Mouse (Mus musculus): Measurements from ENCODE around the gene Magi1. TPM values are rescaled to one million over a fixed set of nuclear protein-coding genes. Genes with fewer than 3 reads are reported as not detected.

Gene Magi1
- polyA plus RNA-seq, 1 experiment from 2014 or later = 6.8 TPM

GRCm38 (mm10) chr6:94150876-94151275 lies 132.8 kb downstream of the Magi1 start:
- H3K27ac ChIP-seq (replicated peaks; ENCODE audit: low read depth, low read length) = no peak overlapping the region
- WGBS = 56% methylated on average over 4 of the region's 4 CpGs
- H3K36me3 ChIP-seq (ENCODE audit: control insufficient read depth, insufficient read depth, low read length) = no peaks in the 10 kb centered on the region
- no peak overlapping the region for H3K4me3 ChIP-seq (ENCODE audit: low read depth, low read length)
- DNase-seq (ENCODE audit: low spot score) = no peak
- H3K4me1 ChIP-seq (ENCODE audit: control insufficient read depth, insufficient read depth, low read length) = peaks cover 19% of the 10 kb centered on the region
- no peak overlapping the region for H3K9ac ChIP-seq (ENCODE audit: low read depth, low read length)
- no peak for ATAC-seq (ENCODE audit: low read depth)
- H3K9me3 ChIP-seq (ENCODE audit: control insufficient read depth, low read length) = no peaks in the 10 kb centered on the region
- H3K27me3 ChIP-seq (replicated peaks; ENCODE audit: control insufficient read depth, insufficient read depth, low read length) = no peaks in the 10 kb centered on the region
- no peak overlapping the region for H3K4me2 ChIP-seq (ENCODE audit: low read depth, low read length)

- Histone ChIP-seq H3K9ac (ENCODE audit: low read depth, low read length) (no peak overlapping the region), H3K36me3 (ENCODE audit: control insufficient read depth, insufficient read depth, low read length) (no peaks in the 10 kb centered on the region), H3K9me3 (ENCODE audit: control insufficient read depth, low read length) (no peaks in the 10 kb centered on the region), H3K4me3 (ENCODE audit: low read depth, low read length) (no peak overlapping the region), H3K4me1 (ENCODE audit: control insufficient read depth, insufficient read depth, low read length) (peaks cover 19% of the 10 kb centered on the region), H3K4me2 (ENCODE audit: low read depth, low read length) (no peak overlapping the region), H3K27ac (replicated peaks; ENCODE audit: low read depth, low read length) (no peak overlapping the region), H3K27me3 (replicated peaks; ENCODE audit: control insufficient read depth, insufficient read depth, low read length) (no peaks in the 10 kb centered on the region)
- DNase-seq (ENCODE audit: low spot score) (no peak), ATAC-seq (ENCODE audit: low read depth) (no peak)
- 49% methylated on average over 2 of the region's 2 CpGs for WGBS
Observed at GRCm38 (mm10) chr6:94149800-94150199, 133.9 kb downstream of the Magi1 start.

- Histone ChIP-seq H3K27ac (replicated peaks; ENCODE audit: low read depth, low read length) (no peak overlapping the region), H3K9ac (ENCODE audit: low read depth, low read length) (no peak overlapping the region), H3K4me2 (ENCODE audit: low read depth, low read length) (no peak overlapping the region), H3K4me3 (ENCODE audit: low read depth, low read length) (no peak overlapping the region), H3K9me3 (ENCODE audit: control insufficient read depth, low read length) (no peaks in the 10 kb centered on the region), H3K36me3 (ENCODE audit: control insufficient read depth, insufficient read depth, low read length) (no peaks in the 10 kb centered on the region), H3K27me3 (replicated peaks; ENCODE audit: control insufficient read depth, insufficient read depth, low read length) (no peaks in the 10 kb centered on the region), H3K4me1 (ENCODE audit: control insufficient read depth, insufficient read depth, low read length) (peaks cover 15% of the 10 kb centered on the region)
- DNase-seq (ENCODE audit: low spot score) = no peak
- no peak for ATAC-seq (ENCODE audit: low read depth)
- 41% methylated on average over 1 of the region's 1 CpGs for WGBS
Observed at GRCm38 (mm10) chr6:94146206-94146493, 137.6 kb downstream of the Magi1 start.

- H3K9me3 ChIP-seq (ENCODE audit: control insufficient read depth, low read length) = no peaks in the 10 kb centered on the region
- peaks cover 15% of the 10 kb centered on the region for H3K4me1 ChIP-seq (ENCODE audit: control insufficient read depth, insufficient read depth, low read length)
- WGBS = 68% methylated on average over 8 of the region's 8 CpGs
- no peak overlapping the region for H3K27ac ChIP-seq (replicated peaks; ENCODE audit: low read depth, low read length)
- no peak overlapping the region for H3K4me2 ChIP-seq (ENCODE audit: low read depth, low read length)
- H3K27me3 ChIP-seq (replicated peaks; ENCODE audit: control insufficient read depth, insufficient read depth, low read length) = no peaks in the 10 kb centered on the region
- no peak for ATAC-seq (ENCODE audit: low read depth)
- H3K4me3 ChIP-seq (ENCODE audit: low read depth, low read length) = no peak overlapping the region
- H3K9ac ChIP-seq (ENCODE audit: low read depth, low read length) = no peak overlapping the region
- no peak for DNase-seq (ENCODE audit: low spot score)
- no peaks in the 10 kb centered on the region for H3K36me3 ChIP-seq (ENCODE audit: control insufficient read depth, insufficient read depth, low read length)
Observed at GRCm38 (mm10) chr6:94145430-94146205, 138.1 kb downstream of the Magi1 start.

GRCm38 (mm10) chr6:94142493-94142892 lies 141.2 kb downstream of the Magi1 start:
- Histone ChIP-seq H3K27me3 (replicated peaks; ENCODE audit: control insufficient read depth, insufficient read depth, low read length) (no peaks in the 10 kb centered on the region), H3K4me3 (ENCODE audit: low read depth, low read length) (no peak overlapping the region), H3K27ac (replicated peaks; ENCODE audit: low read depth, low read length) (no peak overlapping the region), H3K36me3 (ENCODE audit: control insufficient read depth, insufficient read depth, low read length) (no peaks in the 10 kb centered on the region), H3K4me1 (ENCODE audit: control insufficient read depth, insufficient read depth, low read length) (peaks cover 3% of the 10 kb centered on the region; the same call in 1 of the 2 replicates), H3K9ac (ENCODE audit: low read depth, low read length) (no peak overlapping the region), H3K9me3 (ENCODE audit: control insufficient read depth, low read length) (no peaks in the 10 kb centered on the region), H3K4me2 (ENCODE audit: low read depth, low read length) (no peak overlapping the region)
- 90% methylated on average over 2 of the region's 2 CpGs for WGBS
- ATAC-seq (ENCODE audit: low read depth) (no peak), DNase-seq (ENCODE audit: low spot score) (no peak)

GRCm38 (mm10) chr6:94141496-94141895 lies 142.2 kb downstream of the Magi1 start:
- Histone ChIP-seq H3K4me2 (ENCODE audit: low read depth, low read length) (no peak overlapping the region), H3K36me3 (ENCODE audit: control insufficient read depth, insufficient read depth, low read length) (no peaks in the 10 kb centered on the region), H3K9ac (ENCODE audit: low read depth, low read length) (no peak overlapping the region), H3K27ac (replicated peaks; ENCODE audit: low read depth, low read length) (no peak overlapping the region), H3K27me3 (replicated peaks; ENCODE audit: control insufficient read depth, insufficient read depth, low read length) (no peaks in the 10 kb centered on the region), H3K9me3 (ENCODE audit: control insufficient read depth, low read length) (no peaks in the 10 kb centered on the region), H3K4me3 (ENCODE audit: low read depth, low read length) (no peak overlapping the region), H3K4me1 (ENCODE audit: control insufficient read depth, insufficient read depth, low read length) (no peaks in the 10 kb centered on the region; the same call in 1 of the 2 replicates)
- ATAC-seq (ENCODE audit: low read depth) = no peak
- 67% methylated on average over 2 of the region's 2 CpGs for WGBS
- no peak for DNase-seq (ENCODE audit: low spot score)

- Histone ChIP-seq H3K27ac (replicated peaks; ENCODE audit: low read depth, low read length) (no peak overlapping the region), H3K27me3 (replicated peaks; ENCODE audit: control insufficient read depth, insufficient read depth, low read length) (no peaks in the 10 kb centered on the region), H3K4me1 (ENCODE audit: control insufficient read depth, insufficient read depth, low read length) (no peaks in the 10 kb centered on the region; the same call in 1 of the 2 replicates), H3K9ac (ENCODE audit: low read depth, low read length) (no peak overlapping the region), H3K9me3 (ENCODE audit: control insufficient read depth, low read length) (no peaks in the 10 kb centered on the region), H3K36me3 (ENCODE audit: control insufficient read depth, insufficient read depth, low read length) (no peaks in the 10 kb centered on the region), H3K4me3 (ENCODE audit: low read depth, low read length) (no peak overlapping the region), H3K4me2 (ENCODE audit: low read depth, low read length) (no peak overlapping the region)
- WGBS = 80% methylated on average over 3 of the region's 3 CpGs
- ATAC-seq (ENCODE audit: low read depth) (no peak), DNase-seq (ENCODE audit: low spot score) (peak; percentile 38)
Observed at GRCm38 (mm10) chr6:94139952-94140414, 143.7 kb downstream of the Magi1 start.

- ATAC-seq (ENCODE audit: low read depth) (no peak), DNase-seq (ENCODE audit: low spot score) (no peak)
- Histone ChIP-seq H3K36me3 (ENCODE audit: control insufficient read depth, insufficient read depth, low read length) (no peaks in the 10 kb centered on the region), H3K4me2 (ENCODE audit: low read depth, low read length) (no peak overlapping the region), H3K27ac (replicated peaks; ENCODE audit: low read depth, low read length) (no peak overlapping the region), H3K9ac (ENCODE audit: low read depth, low read length) (no peak overlapping the region), H3K9me3 (ENCODE audit: control insufficient read depth, low read length) (no peaks in the 10 kb centered on the region), H3K27me3 (replicated peaks; ENCODE audit: control insufficient read depth, insufficient read depth, low read length) (no peaks in the 10 kb centered on the region), H3K4me3 (ENCODE audit: low read depth, low read length) (no peak overlapping the region), H3K4me1 (ENCODE audit: control insufficient read depth, insufficient read depth, low read length) (no peaks in the 10 kb centered on the region; the same call in 1 of the 2 replicates)
- WGBS = 73% methylated on average over 3 of the region's 3 CpGs
Observed at GRCm38 (mm10) chr6:94136693-94137092, 147.0 kb downstream of the Magi1 start.

- Histone ChIP-seq H3K4me3 (ENCODE audit: low read depth, low read length) (no peak overlapping the region), H3K9ac (ENCODE audit: low read depth, low read length) (no peak overlapping the region), H3K27me3 (replicated peaks; ENCODE audit: control insufficient read depth, insufficient read depth, low read length) (no peaks in the 10 kb centered on the region), H3K27ac (replicated peaks; ENCODE audit: low read depth, low read length) (no peak overlapping the region), H3K36me3 (ENCODE audit: control insufficient read depth, insufficient read depth, low read length) (no peaks in the 10 kb centered on the region), H3K4me2 (ENCODE audit: low read depth, low read length) (no peak overlapping the region), H3K9me3 (ENCODE audit: control insufficient read depth, low read length) (no peaks in the 10 kb centered on the region), H3K4me1 (ENCODE audit: control insufficient read depth, insufficient read depth, low read length) (no peaks in the 10 kb centered on the region; the same call in 1 of the 2 replicates)
- DNase-seq (ENCODE audit: low spot score) (no peak), ATAC-seq (ENCODE audit: low read depth) (no peak)
- 78% methylated on average over 5 of the region's 5 CpGs for WGBS
Observed at GRCm38 (mm10) chr6:94134159-94134558, 149.6 kb downstream of the Magi1 start.
